Mouse (Mus musculus): ENCODE results near the gene Plau. TPM values are rescaled to one million over a fixed set of nuclear protein-coding genes. Genes with fewer than 3 reads are reported as not detected.

Plau gene
- total RNA-seq, 2 experiments from 2014 or later: 19.3 to 39.8 TPM

DNA sequence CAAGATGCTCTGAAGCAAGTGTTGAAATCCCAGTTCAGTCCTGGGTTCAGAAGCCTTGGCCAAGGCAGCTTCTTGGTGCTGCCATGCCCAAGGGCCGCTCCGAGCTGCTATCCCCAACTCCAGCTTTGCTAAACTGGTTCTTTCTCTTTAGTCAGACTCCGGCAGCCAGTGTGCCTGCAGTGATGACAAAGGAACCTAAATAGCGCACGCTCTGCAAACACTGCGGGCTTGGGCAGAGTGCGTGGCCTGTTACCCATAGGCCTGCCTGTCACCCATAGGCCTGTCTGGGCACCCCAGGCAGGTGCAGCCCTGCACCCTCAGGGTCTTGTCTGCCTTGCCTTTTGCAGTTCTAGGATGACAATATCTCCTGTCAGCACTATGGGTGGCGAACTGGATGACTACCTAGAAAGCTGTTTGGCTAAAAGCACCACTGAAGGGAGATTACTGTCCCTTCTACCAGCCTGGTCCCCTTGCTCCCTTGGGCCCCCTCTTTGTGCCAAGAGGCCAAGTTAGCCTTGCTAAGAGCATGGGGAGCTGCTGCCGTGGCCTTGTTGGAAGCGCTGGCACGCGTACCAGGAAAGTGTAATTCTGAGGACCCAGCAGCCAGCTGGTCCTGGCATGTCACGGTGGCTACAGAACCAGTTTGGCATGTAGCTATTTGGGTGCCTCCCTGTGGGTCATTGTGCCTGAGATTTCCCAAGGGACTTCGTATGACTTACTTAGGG is 30.2 kb upstream of the Plau start:
- DNase-seq: peak; percentile 69

DNA sequence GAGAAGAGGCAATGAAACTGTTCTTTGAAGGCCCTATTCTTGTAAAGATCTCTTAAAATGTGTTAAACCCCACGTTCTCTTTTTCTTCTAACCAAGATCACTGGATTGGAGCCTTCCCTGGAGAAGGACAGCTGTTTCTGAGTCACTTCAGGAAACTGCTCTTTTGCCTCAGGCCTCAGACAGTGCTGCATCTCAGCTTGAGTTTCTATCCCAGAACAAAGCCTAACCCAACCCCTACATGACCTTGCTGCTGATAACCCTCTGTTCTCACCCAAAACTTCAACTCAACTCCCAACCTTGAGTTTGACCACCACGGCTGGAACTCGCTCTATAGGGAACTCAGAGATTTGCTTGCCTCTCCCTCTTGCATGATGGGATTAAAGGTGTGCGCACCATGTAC is 27.1 kb upstream of the Plau start:
- DNase-seq: no peak

DNA sequence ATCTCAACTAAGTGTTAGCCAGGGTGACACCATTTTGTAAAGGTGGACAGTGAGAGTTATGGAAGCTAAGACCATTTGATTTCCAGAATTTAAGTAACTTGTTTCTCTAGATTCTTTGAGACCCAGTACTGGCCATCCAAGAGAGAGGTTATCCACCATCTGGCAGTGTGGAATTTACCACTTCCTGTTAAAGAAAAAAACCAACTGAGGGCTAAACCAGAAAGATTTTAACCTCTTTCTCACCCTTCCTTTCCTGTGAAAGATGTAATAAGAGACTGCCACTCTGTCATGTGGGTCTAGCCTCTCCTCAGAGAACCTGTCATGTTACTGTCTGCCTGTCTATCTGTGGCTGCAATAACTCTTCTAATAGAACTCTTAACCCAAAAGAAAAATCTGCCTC is 26.6 kb upstream of the Plau start:
- no peak for DNase-seq

DNA sequence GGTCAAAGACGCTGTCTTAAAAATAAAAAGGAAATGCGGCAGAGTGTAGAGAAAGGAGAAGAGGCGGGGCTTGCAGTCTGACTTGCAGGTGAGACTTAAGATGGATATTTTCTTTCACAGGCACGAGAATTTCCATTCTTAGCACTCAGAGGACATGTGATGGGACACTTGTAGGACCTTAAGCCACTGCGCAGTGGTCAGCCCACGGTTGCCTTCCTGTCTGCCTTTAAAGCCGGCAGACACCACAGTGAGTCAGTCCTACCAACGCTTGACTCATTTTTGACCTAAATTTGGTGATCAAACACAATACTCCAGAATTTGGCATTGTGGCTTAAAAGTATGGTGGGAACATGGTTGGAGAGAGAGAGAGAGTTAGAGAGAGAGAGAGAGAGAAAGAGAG is 25.2 kb upstream of the Plau start:
- no peak for DNase-seq

DNA sequence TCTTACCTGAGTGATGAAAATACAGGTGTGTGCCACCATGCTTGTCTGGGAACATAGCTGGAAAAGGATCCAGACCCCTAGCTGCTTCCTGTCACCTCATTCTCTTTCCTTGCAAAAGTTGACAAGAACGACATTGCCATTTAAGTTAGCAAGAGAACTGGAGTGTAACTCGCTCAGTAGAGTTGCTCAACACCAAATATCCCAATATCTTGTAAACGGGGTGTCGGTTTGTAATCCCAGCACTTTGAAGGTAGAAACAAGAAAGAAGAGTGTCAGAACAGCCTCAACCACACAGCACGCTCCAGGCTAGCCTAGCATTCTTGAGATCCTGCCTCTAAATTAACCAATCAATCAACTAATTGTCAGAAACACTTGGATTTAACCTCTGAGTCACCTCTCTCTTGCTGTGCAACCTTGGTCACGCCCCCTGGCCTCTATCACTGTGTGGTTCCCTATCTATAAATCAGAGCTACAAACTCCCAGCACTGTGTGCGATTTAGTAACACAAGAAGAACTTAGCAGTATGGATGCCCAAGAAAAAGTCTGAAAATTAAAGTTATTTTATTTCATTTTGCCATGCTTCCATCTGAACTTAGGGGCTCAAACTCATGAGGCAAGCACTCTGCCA is 24.6 kb upstream of the Plau start:
- no peak for DNase-seq

DNA sequence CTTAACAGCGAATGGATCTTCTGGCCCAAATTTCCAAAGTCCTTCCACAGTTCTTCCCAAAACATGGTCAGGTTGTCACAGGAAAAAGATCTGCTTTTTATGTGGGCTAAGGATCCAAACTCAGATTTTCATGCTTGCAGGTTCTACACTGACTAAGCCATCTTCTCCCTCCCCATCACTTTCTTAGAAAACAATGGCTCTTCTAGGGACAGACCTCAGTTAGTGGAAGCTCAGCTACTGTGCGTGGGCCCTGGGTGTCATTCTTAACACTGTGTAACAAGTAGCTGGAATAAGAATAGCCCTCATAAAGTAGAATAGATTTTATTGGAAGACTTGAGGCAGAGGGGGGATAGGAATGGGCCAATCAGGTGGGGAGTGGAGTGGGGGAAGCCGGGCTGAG is 21.0 kb upstream of the Plau start:
- no peak for DNase-seq

DNA sequence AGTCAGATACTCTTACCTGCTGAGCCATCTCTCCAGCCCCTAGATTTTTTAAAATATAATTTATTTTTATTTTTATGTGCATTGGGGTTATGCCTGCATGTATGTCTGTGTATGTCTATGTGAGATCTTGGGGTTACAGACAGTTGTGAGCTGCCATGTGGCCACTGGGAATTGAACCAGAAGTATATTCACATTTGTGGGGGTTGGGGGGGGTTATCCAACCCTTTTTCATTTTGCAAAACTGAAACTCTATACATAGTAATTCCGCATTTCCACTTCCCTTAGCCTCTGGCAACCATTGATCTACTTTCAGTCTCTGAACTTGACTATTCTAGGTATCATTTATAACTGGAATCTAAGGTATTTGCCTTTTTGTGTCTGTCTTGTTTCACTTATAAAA is 11.9 kb upstream of the Plau start:
- no peak for DNase-seq

DNA sequence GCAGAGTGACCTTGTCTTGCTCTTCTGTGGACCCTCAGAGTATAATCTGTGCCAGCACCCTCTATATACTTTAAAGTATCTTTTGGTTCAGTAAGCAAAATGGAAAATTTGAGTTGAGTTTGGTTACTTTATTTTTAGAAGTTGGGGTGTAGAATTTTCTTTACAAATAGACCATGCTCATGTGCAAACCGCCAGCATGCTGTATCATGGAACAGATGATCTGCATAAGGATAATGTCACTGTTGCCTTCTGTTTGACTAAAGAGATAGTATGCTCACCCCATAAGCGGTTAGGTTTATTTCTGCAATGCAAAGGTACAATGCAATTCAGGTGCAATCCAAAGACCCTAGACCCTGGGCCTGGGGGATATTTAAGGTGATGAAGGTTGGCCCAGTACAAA is 10.9 kb upstream of the Plau start:
- DNase-seq: no peak

DNA sequence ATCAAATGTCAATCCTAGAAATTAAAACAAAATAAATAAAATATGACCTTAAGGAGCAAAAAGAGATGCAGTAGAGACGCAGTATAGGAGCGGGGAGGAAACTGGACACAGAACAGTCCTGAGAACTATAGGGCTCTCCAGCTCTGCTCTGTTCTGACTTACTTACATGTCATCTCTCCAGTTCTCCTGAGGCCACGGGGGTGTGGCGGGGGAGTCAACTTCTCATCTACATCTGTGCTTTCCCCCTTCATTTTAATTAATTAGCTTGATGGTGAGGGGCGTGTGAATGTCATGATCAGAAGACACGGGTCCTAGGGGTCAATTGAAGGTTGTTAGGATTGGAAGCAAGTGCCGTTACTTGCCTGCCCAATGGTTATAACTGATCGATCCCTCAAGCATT is 9.4 kb upstream of the Plau start:
- no peak for DNase-seq

DNA sequence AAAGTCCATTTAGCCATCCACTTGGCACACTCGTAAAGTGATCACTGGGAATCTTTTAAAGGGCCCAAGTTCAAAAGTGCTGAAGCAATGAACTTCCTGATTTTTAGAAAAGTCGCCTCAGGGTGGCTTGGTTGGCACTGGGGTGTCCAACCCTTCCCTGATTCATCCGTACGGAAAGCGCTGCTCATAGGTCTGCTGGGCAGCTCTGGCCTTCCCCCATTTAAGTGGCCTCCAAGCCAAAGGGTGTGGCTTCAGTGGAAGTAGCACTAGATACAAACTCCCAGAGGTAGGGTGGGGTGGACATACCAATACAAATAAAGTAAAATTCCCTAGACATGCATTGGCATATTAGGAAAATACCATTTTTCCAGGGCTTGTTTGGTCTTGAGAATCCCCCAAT is 9.0 kb upstream of the Plau start:
- DNase-seq: no peak

DNA sequence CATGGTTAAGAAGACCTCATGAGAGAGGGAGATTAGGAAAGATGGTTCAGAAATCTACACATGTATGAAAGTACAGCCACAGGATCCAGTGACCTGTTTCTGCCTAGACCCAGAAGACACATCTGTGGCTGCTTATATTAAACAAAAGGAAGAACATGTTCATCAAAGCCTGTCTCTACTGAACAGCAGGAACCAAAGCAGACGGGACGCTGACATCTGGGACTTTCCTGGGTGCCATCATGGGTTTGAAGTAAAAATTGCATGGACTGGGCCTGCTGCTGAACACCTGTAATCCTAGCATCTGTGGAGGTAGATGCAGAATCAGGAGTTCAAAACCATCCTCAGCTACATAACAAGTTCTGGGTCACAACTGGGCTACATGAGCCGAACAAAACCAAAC is 7.9 kb upstream of the Plau start:
- DNase-seq: no peak

DNA sequence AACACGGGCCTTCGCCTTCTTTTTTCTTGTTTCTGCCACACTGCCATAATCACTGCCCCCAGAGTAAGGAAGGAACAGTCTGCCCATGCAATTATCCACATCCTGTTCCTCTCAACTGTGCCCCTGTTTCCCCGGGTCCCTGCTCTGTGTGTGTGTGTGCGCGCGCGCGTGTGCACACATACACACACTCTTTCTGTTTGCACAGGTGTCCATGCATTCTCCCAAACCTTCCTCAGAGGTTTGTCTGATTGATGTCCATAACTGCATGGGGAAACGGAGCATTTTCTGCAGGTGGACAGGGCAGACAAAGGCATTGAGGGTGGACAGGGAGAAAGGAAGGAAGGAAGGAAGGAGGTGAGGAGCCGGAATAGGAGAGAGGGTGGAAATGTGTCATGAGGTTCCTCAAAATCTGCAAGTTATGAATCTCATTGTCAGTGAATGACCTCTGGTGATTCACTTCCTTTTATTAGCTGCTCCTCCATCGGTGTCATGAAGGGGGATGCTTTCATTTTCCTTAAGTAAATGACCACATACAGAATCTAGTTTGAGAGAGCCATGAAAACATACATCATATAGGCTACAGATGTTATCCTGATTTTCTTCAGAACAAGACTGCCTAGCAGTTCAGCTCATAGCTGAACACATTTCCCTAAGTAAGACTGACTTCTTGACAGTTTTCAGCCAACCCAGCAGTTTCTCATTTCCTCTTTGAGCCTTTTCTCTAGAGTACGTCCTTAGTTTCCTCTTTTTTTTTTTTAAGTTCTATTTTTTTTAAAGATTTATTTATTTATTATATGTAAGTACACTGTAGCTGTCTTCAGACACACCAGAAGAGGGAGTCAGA is 6.7 kb upstream of the Plau start:
- DNase-seq: no peak

DNA sequence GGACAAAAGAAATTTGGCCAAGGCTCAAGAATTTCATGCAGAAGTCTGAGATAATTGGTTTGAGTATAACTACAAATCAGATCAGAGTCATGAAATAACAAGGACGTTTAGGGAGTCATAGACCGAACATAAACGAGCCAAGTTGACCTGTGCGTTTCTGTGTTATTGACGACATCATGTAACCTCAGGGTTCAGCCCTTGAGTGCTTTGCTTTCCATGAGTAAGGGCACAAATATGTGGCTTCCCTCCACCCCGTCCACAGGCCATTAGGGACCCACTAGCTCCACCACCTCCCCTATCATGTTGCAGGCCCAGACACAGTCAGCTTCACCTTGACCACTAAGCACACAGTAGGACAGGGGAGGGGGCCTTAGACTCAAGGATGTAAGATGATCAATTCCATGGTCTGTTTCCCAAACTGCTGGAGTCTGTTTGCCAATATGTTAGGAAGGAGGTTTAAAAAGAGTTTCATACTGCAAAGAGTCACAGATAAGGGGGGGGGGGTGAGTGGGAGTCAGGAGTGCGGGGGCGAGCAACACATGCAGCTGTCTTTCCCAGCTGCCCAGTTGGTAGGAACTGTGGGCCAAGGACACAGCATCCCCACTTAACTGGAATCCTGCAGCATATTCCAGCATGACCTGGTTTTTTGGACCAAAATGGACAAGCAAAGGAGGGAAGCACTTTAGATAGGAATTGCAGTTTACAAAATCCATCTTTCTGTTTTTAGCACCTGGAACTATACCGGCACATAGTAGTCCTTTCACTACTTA is 5.1 kb upstream of the Plau start:
- peak; percentile 38 for DNase-seq

DNA sequence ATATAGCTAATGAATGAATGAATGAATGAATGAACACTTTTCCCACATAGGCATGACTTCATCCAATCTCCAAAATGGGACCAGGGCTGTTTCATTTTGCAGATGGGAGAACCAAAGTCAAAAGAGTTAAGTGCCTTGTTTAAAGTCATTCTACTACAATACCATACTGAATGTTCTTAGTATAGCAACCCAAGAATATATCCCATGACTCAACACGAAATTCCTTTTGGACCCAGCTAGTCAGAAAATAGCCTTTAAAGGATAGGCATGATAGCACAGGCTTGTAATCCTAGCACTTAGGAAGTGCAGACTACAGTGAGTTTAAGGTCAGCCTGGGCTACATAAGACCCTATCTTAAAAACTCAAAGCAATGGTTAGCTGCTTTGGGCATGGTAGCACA is 4.5 kb upstream of the Plau start:
- no peak for DNase-seq

DNA sequence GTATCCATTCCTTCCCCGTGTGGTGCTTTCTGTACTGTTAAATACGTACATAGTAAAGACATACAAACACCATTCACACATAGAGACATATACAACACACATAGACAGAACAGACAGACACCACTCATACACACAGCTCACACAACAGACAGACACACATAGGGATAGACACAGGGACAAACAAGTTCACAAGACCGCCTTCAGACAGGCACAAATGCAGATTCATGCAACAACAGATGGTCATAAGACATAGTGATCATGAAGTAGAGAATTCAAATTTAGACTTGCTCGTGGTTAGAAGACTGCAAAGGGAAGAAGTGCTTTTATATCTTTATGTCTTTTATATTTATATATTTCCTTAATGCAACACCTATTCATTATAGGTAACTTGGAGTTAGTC is 2.9 kb upstream of the Plau start:
- DNase-seq: no peak

DNA sequence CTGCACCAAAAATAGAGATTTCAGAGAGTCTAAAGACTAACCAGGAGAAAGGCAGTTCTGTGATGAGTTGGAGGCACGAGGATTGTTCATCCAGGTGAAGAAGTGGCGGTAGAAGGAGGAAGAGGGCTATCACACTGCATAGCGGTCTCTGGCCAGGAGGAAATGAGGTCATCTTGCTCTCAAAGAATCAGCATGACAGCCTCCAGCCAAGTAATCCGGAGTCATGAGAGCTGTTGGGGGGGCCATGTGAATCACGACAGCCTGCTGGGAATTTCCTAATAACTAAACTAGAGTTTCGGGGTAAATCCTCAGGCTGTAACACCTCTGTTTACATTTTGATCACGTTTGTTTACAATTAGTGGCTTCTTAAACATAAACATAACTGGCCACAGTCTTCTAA is 2.3 kb upstream of the Plau start:
- no peak for DNase-seq

DNA sequence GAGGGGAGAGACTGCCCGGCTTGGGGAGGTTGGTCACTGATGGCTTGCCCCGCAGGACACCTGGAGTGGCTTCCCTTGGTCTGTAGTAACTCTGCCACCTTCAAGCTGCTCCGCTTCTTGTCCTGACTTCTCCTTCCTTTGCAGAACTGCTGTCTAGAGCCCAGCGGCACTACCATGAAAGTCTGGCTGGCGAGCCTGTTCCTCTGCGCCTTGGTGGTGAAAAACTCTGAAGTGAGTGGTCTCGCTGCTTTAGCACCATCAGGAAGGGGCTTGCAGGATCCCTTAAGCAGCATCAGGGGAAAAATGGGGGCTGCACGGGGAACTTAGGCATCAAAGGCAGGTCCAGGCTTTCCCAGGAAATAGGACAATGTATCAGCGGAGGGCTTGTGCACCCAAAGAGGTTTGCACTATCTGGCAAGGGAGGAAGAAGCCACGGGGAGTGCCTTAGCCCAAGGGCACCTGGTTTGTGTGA is 481 bp downstream of the Plau start:
- no peak for DNase-seq

DNA sequence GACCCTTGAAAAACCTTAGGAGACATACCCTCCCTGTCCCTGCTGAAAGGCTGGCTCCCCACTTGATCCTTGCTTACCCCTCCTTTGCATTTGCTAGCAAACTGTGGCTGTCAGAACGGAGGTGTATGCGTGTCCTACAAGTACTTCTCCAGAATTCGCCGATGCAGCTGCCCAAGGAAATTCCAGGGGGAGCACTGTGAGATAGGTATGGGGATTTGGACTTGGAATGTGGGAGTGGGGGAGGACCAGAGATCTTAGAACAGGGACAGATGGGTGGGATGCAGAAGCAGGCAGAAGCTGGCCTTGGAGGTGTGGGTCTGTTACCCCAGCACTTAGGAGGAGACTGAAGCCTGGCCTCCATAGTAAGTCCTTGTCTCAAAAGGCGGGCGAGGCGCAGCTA is 1.2 kb downstream of the Plau start:
- DNase-seq: no peak

DNA sequence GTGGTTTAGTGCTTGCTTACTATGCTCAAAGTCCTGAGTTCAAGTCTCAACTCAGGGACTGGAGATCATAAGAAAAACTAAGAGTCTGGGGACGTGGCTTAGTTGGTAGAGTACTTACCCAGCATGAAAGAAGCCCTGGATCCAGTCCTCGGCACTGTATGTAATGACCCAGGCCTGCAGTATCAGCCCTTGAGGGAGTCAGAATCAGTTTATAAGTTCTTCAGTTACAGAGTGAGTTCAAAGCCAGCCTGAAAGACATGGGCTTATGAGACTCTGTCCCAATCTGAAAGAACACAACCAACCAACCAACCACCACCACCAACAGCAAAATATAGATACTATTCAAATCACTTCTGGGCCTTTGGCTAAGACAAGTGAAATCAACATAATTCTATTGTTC is 5.1 kb downstream of the Plau start:
- no peak for DNase-seq

DNA sequence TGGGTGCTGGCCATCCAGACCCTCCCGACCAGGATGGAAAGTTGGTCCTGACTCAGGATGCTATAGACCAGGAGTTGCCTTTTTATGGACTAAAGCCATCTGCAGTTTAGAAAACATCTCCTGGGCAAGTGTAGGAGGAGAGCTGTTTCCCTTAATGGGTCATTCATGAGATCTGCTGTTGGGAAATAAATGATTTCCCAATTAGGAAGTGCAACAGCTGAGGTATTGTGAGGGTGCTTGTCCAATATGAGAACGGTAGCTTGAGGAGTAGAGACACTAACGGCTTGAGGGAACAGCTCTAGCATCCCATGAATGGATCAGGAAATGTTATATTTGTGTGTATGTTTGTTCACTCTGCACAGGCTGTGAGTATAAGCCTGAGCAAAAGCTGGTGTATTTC is 6.2 kb downstream of the Plau start:
- DNase-seq: no peak

DNA sequence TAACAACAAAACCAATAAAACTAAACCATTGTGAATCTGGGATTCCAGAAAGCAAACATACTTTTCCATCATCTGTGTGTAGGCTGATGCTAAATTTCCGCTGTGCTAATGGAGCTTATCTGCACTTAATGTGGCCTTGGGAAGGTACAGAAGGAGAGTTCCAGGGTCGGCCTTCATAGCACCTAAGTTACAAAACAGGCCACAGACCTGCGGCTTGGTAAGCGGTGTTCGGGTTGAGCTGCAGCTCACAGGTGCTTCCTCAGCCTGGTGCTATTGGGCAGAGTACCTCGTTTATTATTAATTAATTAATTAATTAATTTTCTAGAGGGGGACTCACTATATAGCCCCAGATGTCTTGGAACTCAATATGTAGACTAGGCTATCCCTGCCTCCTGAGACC is 7.7 kb downstream of the Plau start:
- DNase-seq: no peak

Measured in adrenal gland, postnatal 10 days (tissue).